Mouse (Mus musculus) megakaryocyte, embryonic 14.5 days (primary cell): ENCODE data around the gene Gmeb2.

Source experiments
- FLI1 ChIP-seq: IDR thresholded peaks from 2 replicates; pipeline ENCODE4 v1.6.1; 2012; ENCODE audit warnings: low read length, inconsistent platforms, mixed read lengths
- GATA1 ChIP-seq: IDR thresholded peaks from 3 replicates; pipeline ENCODE4 v1.6.1; 2012; ENCODE audit warnings: mixed read lengths, low read length, inconsistent platforms, borderline replicate concordance

DNA sequence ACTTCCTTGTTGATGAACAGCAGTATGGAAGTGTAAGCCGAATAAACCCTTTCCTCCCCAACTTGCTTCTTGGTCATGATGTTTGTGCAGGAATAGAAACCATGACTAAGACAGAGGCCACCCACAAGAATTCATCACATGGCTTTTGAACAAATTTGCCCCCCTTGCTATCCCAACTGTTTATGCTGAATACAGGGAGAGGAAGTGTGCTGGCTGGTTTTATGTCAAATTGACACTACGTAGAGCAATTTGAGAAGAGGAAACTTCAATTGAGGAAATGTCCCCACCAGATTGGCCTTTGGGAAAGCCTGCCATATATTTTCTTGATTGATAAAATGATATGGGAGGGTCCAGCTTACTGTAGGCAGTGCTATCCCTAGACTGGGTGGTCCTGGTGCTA is 14.0 kb downstream of the Gmeb2 start:
- TF ChIP-seq GATA1 (no peak), FLI1 (no peak)
